Mouse (Mus musculus) heart, embryonic 11.5 days (tissue): ENCODE measurements around the gene Krtap5-5. TPM values are rescaled to one million over a fixed set of nuclear protein-coding genes. Genes with fewer than 3 reads are reported as not detected.

Experiments used
- ATAC-seq: fragments of 200-750 bp; cut with Nextera tagmentation; replicated peaks from 2 replicates; pipeline ENCODE4 v1.8.0; 2017; ENCODE audit warnings: moderate library complexity; ENCODE audit not compliant: insufficient number of reproducible peaks, low FRiP score, low TSS enrichment
- H3K27ac ChIP-seq: fragments of 300-500 bp; sonication (generic); 2 replicates; pipeline ENCODE4 v1.5.1; 2014; ENCODE audit warnings: mild to moderate bottlenecking, low read depth, low read length
- H3K27me3 ChIP-seq: fragments of 300-500 bp; sonication (generic); 2 replicates; pipeline ENCODE4 v1.6.1; 2014; ENCODE audit warnings: mild to moderate bottlenecking, low read length, mixed read lengths; ENCODE audit not compliant: control insufficient read depth, insufficient read depth
- H3K36me3 ChIP-seq: fragments of 300-500 bp; sonication (generic); 2 replicates; pipeline ENCODE4 v1.6.1; 2014; ENCODE audit warnings: mild to moderate bottlenecking, low read length, moderate library complexity, mixed read lengths; ENCODE audit not compliant: control insufficient read depth, insufficient read depth
- H3K4me1 ChIP-seq: fragments of 300-500 bp; sonication (generic); 2 replicates; pipeline ENCODE4 v1.6.1; 2014; ENCODE audit warnings: low read length; ENCODE audit not compliant: control insufficient read depth, insufficient read depth
- H3K4me2 ChIP-seq: fragments of 300-500 bp; sonication (generic); 2 replicates; pipeline ENCODE4 v1.6.1; 2014; ENCODE audit warnings: mild to moderate bottlenecking, moderate library complexity
- H3K4me3 ChIP-seq: fragments of 300-500 bp; sonication (generic); 2 replicates; pipeline ENCODE4 v1.5.1; 2014; ENCODE audit warnings: low read depth, low read length
- H3K9ac ChIP-seq: fragments of 300-500 bp; sonication (generic); 2 replicates; pipeline ENCODE4 v1.6.1; 2014; ENCODE audit warnings: mild to moderate bottlenecking, low read depth, low read length, moderate library complexity
- H3K9me3 ChIP-seq: fragments of 300-500 bp; sonication (generic); replicated peaks from 2 replicates; pipeline ENCODE4 v1.6.1; 2016; ENCODE audit warnings: low read length; ENCODE audit not compliant: control insufficient read depth
- WGBS: fragments of 180-500 bp; shearing (Covaris S2); extraction: QIAGEN DNeasy Blood & Tissue Kit; methylation state at CpG from one replicate; pipeline ENCODE4 v1.1.7; 2014; ENCODE audit not compliant: insufficient replicate concordance; 5-methylcytosine and 5-hydroxymethylcytosine counted together
- polyA plus RNA-seq: library from polyadenylated mRNA; unstranded; fragments of >200 nt; fragmentation: Nextera tagmentation; extraction: Ambion mirVana; gene quantifications from 2 replicates; pipeline ENCODE4 v1.2.1, GENCODE M21; 2014

Krtap5-5 gene
- polyA plus RNA-seq, 1 experiment from 2014 or later, result not detected

DNA sequence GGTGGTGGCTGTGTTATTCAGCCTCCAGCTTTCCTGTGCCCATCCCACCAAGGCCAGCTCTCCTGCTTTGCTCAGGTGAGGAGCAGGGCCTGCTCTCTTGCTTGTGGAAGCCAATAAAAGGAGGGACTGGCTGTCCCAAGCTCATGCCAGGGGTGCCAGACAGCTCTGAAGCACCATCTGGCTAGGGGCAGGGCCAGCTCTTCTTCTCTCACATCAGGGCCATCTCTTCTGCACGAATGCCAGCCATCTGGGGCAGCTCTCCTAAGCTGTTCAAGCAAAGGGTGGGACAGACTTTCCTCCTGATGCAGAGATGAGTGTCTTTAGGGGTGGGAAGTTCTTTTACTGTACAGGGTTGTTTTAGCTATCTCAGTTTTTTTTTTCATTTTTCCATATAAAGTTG lies 48.8 kb downstream of the Krtap5-5 start:
- WGBS, result 27% methylated on average over 1 of the region's 1 CpGs
- Histone ChIP-seq H3K27ac (no peak overlapping the region), H3K4me1 (no peaks in the 10 kb centered on the region), H3K9me3 (no peaks in the 10 kb centered on the region), H3K9ac (no peak overlapping the region), H3K36me3 (no peaks in the 10 kb centered on the region), H3K4me2 (no peak overlapping the region), H3K27me3 (no peaks in the 10 kb centered on the region), H3K4me3 (no peak overlapping the region)
- no peak for ATAC-seq

Other genes starting within 250 kb of the Krtap5-5 start
- gene Mob2, start 168.9 kb downstream of the Krtap5-5 start, polyA plus RNA-seq, result 48.3 and 50.3 TPM in 2 replicates
- 9.6 and 10.1 TPM in 2 replicates for gene Dusp8, start 134.1 kb downstream of the Krtap5-5 start, polyA plus RNA-seq
- gene Gm45618, start 109.2 kb downstream of the Krtap5-5 start, polyA plus RNA-seq, result not detected in 2 replicates
- not detected in 2 replicates for gene Gm39115, start 93.9 kb downstream of the Krtap5-5 start, polyA plus RNA-seq
- not detected in 2 replicates for gene Gm45337, start 85.4 kb downstream of the Krtap5-5 start, polyA plus RNA-seq
- not detected in 2 replicates for gene Gm29735, start 72.9 kb downstream of the Krtap5-5 start, polyA plus RNA-seq
- gene Gm4553, start 64.2 kb downstream of the Krtap5-5 start, polyA plus RNA-seq, result not detected in 2 replicates
- not detected in 2 replicates for gene Krtap5-2, start 54.0 kb downstream of the Krtap5-5 start, polyA plus RNA-seq
- gene Gm10153, start 39.6 kb downstream of the Krtap5-5 start, polyA plus RNA-seq, result not detected in 2 replicates
- gene Krtap5-3, start 28.6 kb downstream of the Krtap5-5 start, polyA plus RNA-seq, result not detected in 2 replicates
- not detected in 2 replicates for gene Gm7579, start 18.1 kb downstream of the Krtap5-5 start, polyA plus RNA-seq
- gene Gm40460, start 11.1 kb upstream of the Krtap5-5 start, polyA plus RNA-seq, result not detected in 2 replicates
- not detected in 2 replicates for gene Gm2431, start 28.4 kb upstream of the Krtap5-5 start, polyA plus RNA-seq
- gene Gm4559, start 44.4 kb upstream of the Krtap5-5 start, polyA plus RNA-seq, result not detected in 2 replicates
- not detected in 2 replicates for gene Krtap5-1, start 67.1 kb upstream of the Krtap5-5 start, polyA plus RNA-seq
- 0.26 TPM in 1 of 2 replicates, not detected in the other for gene Krtap5-4, start 73.6 kb upstream of the Krtap5-5 start, polyA plus RNA-seq
- gene Ifitm10, start 143.8 kb upstream of the Krtap5-5 start, polyA plus RNA-seq, result 7.6 and 8.3 TPM in 2 replicates
- gene Gm49369, start 152.7 kb upstream of the Krtap5-5 start, polyA plus RNA-seq, result 1.9 TPM in 1 of 2 replicates, not detected in the other
- gene Ctsd, start 158.1 kb upstream of the Krtap5-5 start, polyA plus RNA-seq, result 378 and 446 TPM in 2 replicates
- gene Syt8, start 204.9 kb upstream of the Krtap5-5 start, polyA plus RNA-seq, result 0.26 and 0.31 TPM in 2 replicates
- gene Tnni2, start 211.8 kb upstream of the Krtap5-5 start, polyA plus RNA-seq, result 46.1 and 51.6 TPM in 2 replicates
- gene Lsp1, start 230.8 kb upstream of the Krtap5-5 start, polyA plus RNA-seq, result 31.4 and 32.1 TPM in 2 replicates